Mouse (Mus musculus) erythroblast, embryonic 14.5 days (primary cell): Measurements from ENCODE around the gene Scaf1.

Experiments
- GATA1 ChIP-seq: IDR thresholded peaks from 2 replicates; pipeline ENCODE4 v1.6.1; 2012; ENCODE audit warnings: low read length, inconsistent platforms, mixed read lengths
- TAL1 ChIP-seq: IDR thresholded peaks from 3 replicates; pipeline ENCODE4 v1.6.1; 2012; ENCODE audit warnings: low read length, inconsistent platforms, mixed read lengths

GRCm38 (mm10) chr7:45060632-45061122 lies 44.5 kb upstream of the Scaf1 start:
- TF ChIP-seq GATA1 (no peak), TAL1 (no peak)
